Mouse (Mus musculus) kidney, postnatal 0 days (tissue): ENCODE measurements around the gene Prkce. TPM values are rescaled to one million over a fixed set of nuclear protein-coding genes. Genes with fewer than 3 reads are reported as not detected.

Experiments used
- ATAC-seq: fragments of 200-750 bp; cut with Nextera tagmentation; replicated peaks from 2 replicates; pipeline ENCODE4 v1.8.0; 2017; ENCODE audit warnings: low read depth, moderate number of reproducible peaks, moderate TSS enrichment, moderate library complexity; ENCODE audit not compliant: low FRiP score
- DNase-seq: peaks from one replicate; pipeline ENCODE4 v3.0.0-alpha.2; 2016; ENCODE audit warnings: low spot score
- H3K27ac ChIP-seq: fragments of 300-500 bp; sonication (generic); 2 replicates; pipeline ENCODE4 v1.5.1; 2014; ENCODE audit warnings: mild to moderate bottlenecking
- H3K27me3 ChIP-seq: fragments of 300-500 bp; sonication (generic); 2 replicates; pipeline ENCODE4 v1.6.1; 2014; ENCODE audit warnings: low read length, mixed read lengths; ENCODE audit not compliant: insufficient read depth
- H3K36me3 ChIP-seq: fragments of 300-500 bp; sonication (generic); 2 replicates; pipeline ENCODE4 v1.6.1; 2014; ENCODE audit warnings: low read length, mixed read lengths; ENCODE audit not compliant: insufficient read depth
- H3K4me1 ChIP-seq: fragments of 300-500 bp; sonication (generic); replicated peaks from 2 replicates; pipeline ENCODE4 v1.6.1; 2014; ENCODE audit warnings: antibody characterized with exemption, low read length, mixed read lengths; ENCODE audit not compliant: insufficient read depth
- H3K4me2 ChIP-seq: fragments of 300-500 bp; sonication (generic); 2 replicates; pipeline ENCODE4 v1.6.1; 2014; ENCODE audit warnings: mild to moderate bottlenecking, low read length, moderate library complexity, mixed read lengths
- H3K4me3 ChIP-seq: fragments of 300-500 bp; sonication (generic); replicated peaks from 2 replicates; pipeline ENCODE4 v1.5.1; 2014; ENCODE audit warnings: low read depth, low read length
- H3K9ac ChIP-seq: fragments of 300-500 bp; sonication (generic); 2 replicates; pipeline ENCODE4 v1.6.1; 2014; ENCODE audit warnings: low read depth, low read length
- H3K9me3 ChIP-seq: fragments of 300-500 bp; sonication (generic); replicated peaks from 2 replicates; pipeline ENCODE4 v1.6.1; 2016; ENCODE audit warnings: low read length, inconsistent platforms, mixed read lengths
- CTCF ChIP-seq: IDR thresholded peaks from 2 replicates; pipeline ENCODE4 v1.5.1; 2016; ENCODE audit warnings: antibody characterized with exemption, low read depth, mild to moderate bottlenecking, moderate library complexity
- WGBS: fragments of 180-500 bp; shearing (Covaris S2); extraction: QIAGEN DNeasy Blood & Tissue Kit; methylation state at CpG from one replicate; pipeline ENCODE4 v1.1.7; 2014; 5-methylcytosine and 5-hydroxymethylcytosine counted together
- polyA plus RNA-seq: library from polyadenylated mRNA; unstranded; fragments of >200 nt; fragmentation: Nextera tagmentation; extraction: Ambion mirVana; gene quantifications from 2 replicates; pipeline ENCODE4 v1.2.1, GENCODE M21; 2015

Gene Prkce
- polyA plus RNA-seq, 1 experiment from 2014 or later, result 6.0 TPM

GRCm38 (mm10) chr17:86617570-86618237, 450.1 kb downstream of the Prkce start:
- DNase-seq, result peak; percentile 40
- H3K4me1 ChIP-seq, result peaks cover 11% of the 10 kb centered on the region
- 43% methylated on average over 3 of the region's 3 CpGs for WGBS
- no peak for TF ChIP-seq CTCF
- no peak overlapping the region for H3K4me3 ChIP-seq
- 0 out of 2 replicates have a peak, but pooled peaks cover 3% of the 10 kb centered on the region for H3K36me3 ChIP-seq
- H3K9ac ChIP-seq, result no peak overlapping the region
- no peak overlapping the region for H3K4me2 ChIP-seq
- H3K27ac ChIP-seq, result peak overlapping the region; percentile 62
- no peak for ATAC-seq
- no peaks in the 10 kb centered on the region for H3K27me3 ChIP-seq
- no peaks in the 10 kb centered on the region for H3K9me3 ChIP-seq

GRCm38 (mm10) chr17:86618431-86618861, 450.9 kb downstream of the Prkce start:
- Histone ChIP-seq H3K4me2 (no peak overlapping the region), H3K27me3 (no peaks in the 10 kb centered on the region), H3K27ac (peak overlapping the region; percentile 62), H3K4me3 (no peak overlapping the region), H3K36me3 (0 out of 2 replicates have a peak, but pooled peaks cover 3% of the 10 kb centered on the region), H3K4me1 (peaks cover 11% of the 10 kb centered on the region), H3K9ac (no peak overlapping the region), H3K9me3 (no peaks in the 10 kb centered on the region)
- DNase-seq (peak; percentile 34), ATAC-seq (no peak)
- no peak for TF ChIP-seq CTCF
- WGBS, result 52% methylated on average over 4 of the region's 4 CpGs

- no peaks in the 10 kb centered on the region for H3K9me3 ChIP-seq
- no peaks in the 10 kb centered on the region for H3K27me3 ChIP-seq
- DNase-seq, result no peak
- no peak overlapping the region for H3K4me3 ChIP-seq
- no peak overlapping the region for H3K9ac ChIP-seq
- peaks cover 10% of the 10 kb centered on the region for H3K4me1 ChIP-seq
- 0 out of 2 replicates have a peak, but pooled peaks cover 3% of the 10 kb centered on the region for H3K36me3 ChIP-seq
- H3K4me2 ChIP-seq, result no peak overlapping the region
- H3K27ac ChIP-seq, result no peak overlapping the region
- no peak for ATAC-seq
- WGBS, result 74% methylated on average over 3 of the region's 3 CpGs
- no peak for TF ChIP-seq CTCF
These were observed 455.3 kb downstream of the Prkce start for GRCm38 (mm10) chr17:86622862-86623261.

- no peaks in the 10 kb centered on the region for H3K9me3 ChIP-seq
- H3K4me1 ChIP-seq, result no peaks in the 10 kb centered on the region
- no peak overlapping the region for H3K27ac ChIP-seq
- no peaks in the 10 kb centered on the region for H3K36me3 ChIP-seq
- H3K4me3 ChIP-seq, result no peak overlapping the region
- 81% methylated on average over 6 of the region's 6 CpGs for WGBS
- H3K9ac ChIP-seq, result no peak overlapping the region
- H3K27me3 ChIP-seq, result no peaks in the 10 kb centered on the region
- no peak for TF ChIP-seq CTCF
- DNase-seq, result no peak
- no peak for ATAC-seq
- no peak overlapping the region for H3K4me2 ChIP-seq
These were observed 458.9 kb downstream of the Prkce start for GRCm38 (mm10) chr17:86626523-86626922.

GRCm38 (mm10) chr17:86633131-86633530, 465.5 kb downstream of the Prkce start:
- TF ChIP-seq CTCF, result no peak
- Histone ChIP-seq H3K9me3 (no peaks in the 10 kb centered on the region), H3K36me3 (no peaks in the 10 kb centered on the region), H3K27me3 (no peaks in the 10 kb centered on the region), H3K4me3 (no peak overlapping the region), H3K4me2 (no peak overlapping the region), H3K27ac (no peak overlapping the region), H3K9ac (no peak overlapping the region), H3K4me1 (no peaks in the 10 kb centered on the region)
- ATAC-seq, result no peak
- 85% methylated on average over 4 of the region's 4 CpGs for WGBS
- no peak for DNase-seq

GRCm38 (mm10) chr17:86637311-86637710, 469.7 kb downstream of the Prkce start:
- Histone ChIP-seq H3K4me3 (no peak overlapping the region), H3K4me2 (no peak overlapping the region), H3K9ac (no peak overlapping the region), H3K4me1 (no peaks in the 10 kb centered on the region), H3K27me3 (no peaks in the 10 kb centered on the region), H3K36me3 (no peaks in the 10 kb centered on the region), H3K27ac (no peak overlapping the region), H3K9me3 (no peaks in the 10 kb centered on the region)
- DNase-seq (no peak), ATAC-seq (no peak)
- no peak for TF ChIP-seq CTCF
- 70% methylated on average over 1 of the region's 1 CpGs for WGBS
